Mouse (Mus musculus): ENCODE measurements around the gene Wfdc5. TPM values are rescaled to one million over a fixed set of nuclear protein-coding genes. Genes with fewer than 3 reads are reported as not detected.
A peak's percentile ranks its signal among the peaks of the same experiment; 100 is the strongest.

The Wfdc5 gene
- total RNA-seq, 1 experiment from 2014 or later = not detected

GRCm38 (mm10) chr2:164174649-164175395, 7.7 kb downstream of the Wfdc5 start:
- no peak for DNase-seq

- DNase-seq = peak; percentile 24
These were observed 9.1 kb downstream of the Wfdc5 start for GRCm38 (mm10) chr2:164173394-164173793.

GRCm38 (mm10) chr2:164170902-164171301, 11.6 kb downstream of the Wfdc5 start, which contains the start of gene Kcns1:
Gene Kcns1, minus strand, starts transcription at chr2:164171113.
- no peak for DNase-seq

- DNase-seq = no peak
These were observed 12.2 kb downstream of the Wfdc5 start for GRCm38 (mm10) chr2:164170326-164170725.

GRCm38 (mm10) chr2:164168571-164168946, 14.0 kb downstream of the Wfdc5 start:
- no peak for DNase-seq

- DNase-seq = no peak
These were observed 14.6 kb downstream of the Wfdc5 start for GRCm38 (mm10) chr2:164167752-164168570.

GRCm38 (mm10) chr2:164164941-164165340, 17.6 kb downstream of the Wfdc5 start:
- no peak for DNase-seq

- no peak for DNase-seq
These were observed 21.0 kb downstream of the Wfdc5 start for GRCm38 (mm10) chr2:164161515-164162055.

- no peak for DNase-seq
These were observed 23.7 kb downstream of the Wfdc5 start for GRCm38 (mm10) chr2:164158838-164159237.

GRCm38 (mm10) chr2:164156158-164156557, 26.4 kb downstream of the Wfdc5 start:
- peak; percentile 14 for DNase-seq

- no peak for DNase-seq
These were observed 28.5 kb downstream of the Wfdc5 start for GRCm38 (mm10) chr2:164154007-164154406.

- no peak for DNase-seq
These were observed 30.2 kb downstream of the Wfdc5 start for GRCm38 (mm10) chr2:164152341-164152740.

- no peak for DNase-seq
These were observed 32.3 kb downstream of the Wfdc5 start for GRCm38 (mm10) chr2:164150086-164150760.

GRCm38 (mm10) chr2:164146556-164146955, 36.0 kb downstream of the Wfdc5 start:
- no peak for DNase-seq

GRCm38 (mm10) chr2:164144541-164144940, 38.0 kb downstream of the Wfdc5 start:
- DNase-seq = no peak

- DNase-seq = no peak
These were observed 38.5 kb downstream of the Wfdc5 start for GRCm38 (mm10) chr2:164144025-164144424.

GRCm38 (mm10) chr2:164142021-164142420, 40.5 kb downstream of the Wfdc5 start:
- peak; percentile 24 for DNase-seq

- DNase-seq = no peak
These were observed 44.8 kb downstream of the Wfdc5 start for GRCm38 (mm10) chr2:164137754-164138153.

GRCm38 (mm10) chr2:164136393-164136792, 46.1 kb downstream of the Wfdc5 start:
- no peak for DNase-seq

GRCm38 (mm10) chr2:164135367-164135766, 47.2 kb downstream of the Wfdc5 start:
- no peak for DNase-seq

- peak; percentile 36 for DNase-seq
These were observed 48.0 kb downstream of the Wfdc5 start for GRCm38 (mm10) chr2:164134563-164134962.

- DNase-seq = no peak
These were observed 51.0 kb downstream of the Wfdc5 start for GRCm38 (mm10) chr2:164131586-164131985.

All from adrenal gland, postnatal 25 days (tissue).